Mouse (Mus musculus): Measurements from ENCODE around the gene Dync2h1.
"Not testable (repeated sequence)": the region's sequence is repeated elsewhere in the genome, so short reads cannot be mapped to it uniquely, and the experiment has no call there.

The Dync2h1 gene

GRCm38 (mm10) chr9:7015600-7015999, 168.6 kb downstream of the Dync2h1 start:
- no peak for DNase-seq (ENCODE audit: low spot score in 2 of 2)

GRCm38 (mm10) chr9:7014733-7015132, 169.5 kb downstream of the Dync2h1 start:
- no peak for DNase-seq (ENCODE audit: low spot score in 2 of 2)

GRCm38 (mm10) chr9:7009785-7010184, 174.5 kb downstream of the Dync2h1 start:
- no peak for DNase-seq (ENCODE audit: low spot score in 2 of 2)

- no peak for DNase-seq (ENCODE audit: low spot score in 2 of 2)
Measured at GRCm38 (mm10) chr9:6994865-6995264, 189.4 kb downstream of the Dync2h1 start.

GRCm38 (mm10) chr9:6994275-6994674, 190.0 kb downstream of the Dync2h1 start:
- no peak for DNase-seq (ENCODE audit: low spot score in 2 of 2)

GRCm38 (mm10) chr9:6988893-6989685, 195.2 kb downstream of the Dync2h1 start:
- DNase-seq (ENCODE audit: low spot score in 2 of 2), result no peak

- no peak for DNase-seq (ENCODE audit: low spot score in 2 of 2)
Measured at GRCm38 (mm10) chr9:6986161-6986560, 198.1 kb downstream of the Dync2h1 start.

GRCm38 (mm10) chr9:6969171-6969570, 215.1 kb downstream of the Dync2h1 start:
- DNase-seq (ENCODE audit: low spot score in 2 of 2), result no peak

GRCm38 (mm10) chr9:6965006-6965405, 219.2 kb downstream of the Dync2h1 start:
- DNase-seq (ENCODE audit: low spot score in 2 of 2), result no peak

GRCm38 (mm10) chr9:6958311-6958710, 225.9 kb downstream of the Dync2h1 start:
- no peak for DNase-seq (ENCODE audit: low spot score in 2 of 2)

- no peak for DNase-seq (ENCODE audit: low spot score in 2 of 2)
Measured at GRCm38 (mm10) chr9:6927399-6928035, 256.7 kb downstream of the Dync2h1 start.

- DNase-seq (ENCODE audit: low spot score in 2 of 2), result no peak
Measured at GRCm38 (mm10) chr9:6913471-6913870, 270.8 kb downstream of the Dync2h1 start.

GRCm38 (mm10) chr9:6910537-6910936, 273.7 kb downstream of the Dync2h1 start:
- not testable (repeated sequence) for DNase-seq (ENCODE audit: low spot score in 2 of 2)

- DNase-seq (ENCODE audit: low spot score in 2 of 2), result no peak
Measured at GRCm38 (mm10) chr9:6901620-6902019, 282.6 kb downstream of the Dync2h1 start.

- DNase-seq (ENCODE audit: low spot score in 2 of 2), result no peak
Measured at GRCm38 (mm10) chr9:6891331-6891730, 292.9 kb downstream of the Dync2h1 start.

GRCm38 (mm10) chr9:6881187-6881984, 302.9 kb downstream of the Dync2h1 start:
- DNase-seq (ENCODE audit: low spot score in 2 of 2), result no peak

All from urinary bladder, adult 18-20 months (tissue).